Mouse (Mus musculus): ENCODE results near the gene BC030500.

BC030500 gene

GRCm38 (mm10) chr8:58911677-58912076 is at the start of gene BC030500:
Gene BC030500, plus strand, starts transcription at chr8:58911755.
- no peak for DNase-seq (ENCODE audit: low spot score in 2 of 2)

GRCm38 (mm10) chr8:58886405-58886804 is 25.1 kb upstream of the BC030500 start:
- DNase-seq (ENCODE audit: low spot score in 2 of 2): no peak

GRCm38 (mm10) chr8:58890591-58890990 is 21.0 kb upstream of the BC030500 start:
- no peak for DNase-seq (ENCODE audit: low spot score in 2 of 2)

- no peak for DNase-seq (ENCODE audit: low spot score in 2 of 2)
These were observed 15.6 kb upstream of the BC030500 start for GRCm38 (mm10) chr8:58895960-58896359.

- DNase-seq (ENCODE audit: low spot score in 2 of 2): no peak
These were observed 7.1 kb upstream of the BC030500 start for GRCm38 (mm10) chr8:58904465-58904864.

GRCm38 (mm10) chr8:58912196-58912839 is 763 bp downstream of the BC030500 start, which contains the start of gene Galntl6:
Gene Galntl6, minus strand, starts transcription at chr8:58912640.
- peak; percentile 18 to 52 for DNase-seq (ENCODE audit: low spot score in 2 of 2)

- DNase-seq (ENCODE audit: low spot score in 2 of 2): peak; percentile 15 to 20
These were observed 1.5 kb downstream of the BC030500 start for GRCm38 (mm10) chr8:58912840-58913639.

- DNase-seq (ENCODE audit: low spot score in 2 of 2): no peak
These were observed 2.0 kb downstream of the BC030500 start for GRCm38 (mm10) chr8:58913640-58913968.

GRCm38 (mm10) chr8:58915142-58915541 is 3.6 kb downstream of the BC030500 start:
- DNase-seq (ENCODE audit: low spot score in 2 of 2): no peak

GRCm38 (mm10) chr8:58931066-58931465 is 19.5 kb downstream of the BC030500 start:
- no peak for DNase-seq (ENCODE audit: low spot score in 2 of 2)

- no peak for DNase-seq (ENCODE audit: low spot score in 2 of 2)
These were observed 32.2 kb downstream of the BC030500 start for GRCm38 (mm10) chr8:58943773-58944172.

GRCm38 (mm10) chr8:58957195-58957739 is 45.7 kb downstream of the BC030500 start:
- DNase-seq (ENCODE audit: low spot score in 2 of 2): no peak

Measured in frontal cortex, postnatal 14 days (tissue).